Mouse (Mus musculus) C2C12 (cell line): ENCODE measurements around the gene Fn3k. TPM values are rescaled to one million over a fixed set of nuclear protein-coding genes. Genes with fewer than 3 reads are reported as not detected.

Experiments used
- H3K27me3 ChIP-seq: one replicate; pipeline ENCODE4 v1.6.1; 2011; ENCODE audit not compliant: control insufficient read depth, insufficient read depth, insufficient read length
- H3K36me3 ChIP-seq: one replicate; pipeline ENCODE4 v1.6.1; 2011; ENCODE audit not compliant: control insufficient read depth, insufficient read depth
- H3K4me3 ChIP-seq: one replicate; pipeline ENCODE4 v1.5.1; 2011; ENCODE audit warnings: mild to moderate bottlenecking, control low read depth; ENCODE audit not compliant: poor library complexity, insufficient read depth, severe bottlenecking
- H3K79me2 ChIP-seq: one replicate; pipeline ENCODE4 v1.6.1; 2011; ENCODE audit not compliant: control insufficient read depth, insufficient read depth
- H3K79me3 ChIP-seq: one replicate; pipeline ENCODE4 v1.6.1; 2011; ENCODE audit warnings: low read depth, control low read depth
- H3ac ChIP-seq: one replicate; pipeline ENCODE3; 2011; ENCODE audit warnings: low read depth; ENCODE audit not compliant: control insufficient read depth, insufficient read length
- CEBPB ChIP-seq: IDR thresholded peaks from one replicate; pipeline ENCODE4 v1.6.1; 2011; ENCODE audit warnings: low read depth, mild to moderate bottlenecking, control low read depth, moderate library complexity
- CTCF ChIP-seq: IDR thresholded peaks from one replicate; pipeline ENCODE4 v1.5.1; 2011; ENCODE audit not compliant: control insufficient read depth, insufficient read depth, insufficient read length
- FOSL1 ChIP-seq: IDR thresholded peaks from one replicate; pipeline ENCODE4 v1.8.0; 2011; ENCODE audit warnings: mild to moderate bottlenecking, low read length; ENCODE audit not compliant: poor library complexity, insufficient read depth, severe bottlenecking
- MAX ChIP-seq: IDR thresholded peaks from one replicate; pipeline ENCODE4 v1.6.1; 2011; ENCODE audit warnings: mild to moderate bottlenecking, control low read depth
- MYOD1 ChIP-seq: IDR thresholded peaks from one replicate; pipeline ENCODE4 v1.6.1; 2011; ENCODE audit warnings: low read depth; ENCODE audit not compliant: control insufficient read depth, insufficient read length
- MYOG ChIP-seq: IDR thresholded peaks from one replicate; pipeline ENCODE4 v1.6.1; 2011; ENCODE audit not compliant: control insufficient read depth, insufficient read length; ENCODE audit errors: extremely low read depth
- USF1 ChIP-seq: IDR thresholded peaks from one replicate; pipeline ENCODE4 v1.6.1; 2011; ENCODE audit warnings: low read depth, mild to moderate bottlenecking, control low read depth, moderate library complexity
- long read RNA-seq, 2 experiments: library from polyadenylated mRNA; unstranded; transcript quantifications; one replicate each; pipeline ENCODE4 v2.0.0; 2019 to 2020
- polyA plus RNA-seq: library from polyadenylated mRNA; unstranded; fragments of >200 nt; fragmentation: generic; extraction: Trizol; gene quantifications from one replicate; pipeline ENCODE4 v1.2.1, GENCODE M21; 2012; ENCODE audit warnings: missing spikeins

Fn3k gene
- polyA plus RNA-seq, result 0.04 TPM
- long read RNA-seq, experiment 1, partial matches to known transcripts, result 2 of 3 reads
- long read RNA-seq, experiment 1, other reads (novel, unspliced or antisense), result 1 of 3 reads
- long read RNA-seq, experiment 2, result 0 reads

DNA sequence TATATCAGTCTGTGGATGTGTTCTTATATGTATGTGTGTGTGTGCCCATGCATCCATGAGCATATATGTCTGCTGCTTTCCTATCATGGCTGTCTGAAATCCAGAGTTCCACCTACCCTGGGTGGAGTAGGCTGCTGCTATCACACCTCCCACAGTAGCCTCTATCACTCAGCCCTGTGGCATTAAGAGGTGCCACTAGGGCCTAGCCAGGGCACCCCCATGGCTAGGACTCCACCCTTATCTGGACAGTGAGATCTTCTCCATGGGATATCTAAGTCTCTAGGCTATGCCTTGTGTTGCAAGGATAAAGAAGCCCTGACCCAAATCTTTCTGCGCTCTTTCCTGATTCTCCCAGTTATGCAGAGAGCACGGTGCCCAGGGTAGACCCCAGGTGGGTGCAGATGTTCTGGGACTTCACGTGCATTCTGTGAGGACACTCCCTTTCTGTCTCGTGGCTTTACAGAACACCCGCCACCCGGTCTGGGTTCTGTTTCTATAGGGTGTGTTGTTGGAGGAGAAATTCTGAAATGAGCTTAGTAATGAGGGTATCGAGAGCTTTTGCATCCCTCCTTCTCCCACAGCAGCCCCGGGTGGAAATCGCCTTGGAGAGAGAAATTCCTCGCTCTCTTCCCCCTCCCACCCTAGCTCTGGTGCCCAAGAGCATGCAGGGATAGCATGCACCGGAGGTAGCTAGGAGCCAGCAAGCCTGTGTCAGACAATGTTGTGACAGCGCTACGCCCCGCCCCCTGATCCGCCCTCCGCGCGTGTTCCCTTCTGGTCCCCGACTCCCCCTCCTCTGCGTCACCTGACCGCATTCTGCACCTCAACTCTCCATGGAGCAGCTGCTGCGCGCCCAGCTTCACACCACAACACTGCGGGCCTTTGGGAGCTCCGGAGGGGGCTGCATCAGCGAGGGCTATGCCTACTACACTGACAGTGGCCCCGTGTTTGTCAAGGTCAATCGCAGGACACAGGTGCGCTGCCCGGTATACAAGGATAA is at the start of gene Fn3k:
TSS of gene Fn3k (plus strand) at position 758 of the 1,000 bp plus-strand sequence.
- Histone ChIP-seq H3K79me2 (no peaks in the 10 kb centered on the region), H3K27me3 (no peaks in the 10 kb centered on the region), H3K4me3 (no peak within 1 kb of the TSS), H3K36me3 (no peaks in the 10 kb centered on the region), H3ac (no peak within 1 kb of the TSS), H3K79me3 (no peaks in the 10 kb centered on the region)
- no peak for TF ChIP-seq FOSL1
- TF ChIP-seq USF1, result peak; percentile 34
- TF ChIP-seq CTCF, result no peak
- TF ChIP-seq MYOG, result no peak
- no peak for TF ChIP-seq MAX
- peak; percentile 39 for TF ChIP-seq MYOD1
- TF ChIP-seq CEBPB, result no peak

DNA sequence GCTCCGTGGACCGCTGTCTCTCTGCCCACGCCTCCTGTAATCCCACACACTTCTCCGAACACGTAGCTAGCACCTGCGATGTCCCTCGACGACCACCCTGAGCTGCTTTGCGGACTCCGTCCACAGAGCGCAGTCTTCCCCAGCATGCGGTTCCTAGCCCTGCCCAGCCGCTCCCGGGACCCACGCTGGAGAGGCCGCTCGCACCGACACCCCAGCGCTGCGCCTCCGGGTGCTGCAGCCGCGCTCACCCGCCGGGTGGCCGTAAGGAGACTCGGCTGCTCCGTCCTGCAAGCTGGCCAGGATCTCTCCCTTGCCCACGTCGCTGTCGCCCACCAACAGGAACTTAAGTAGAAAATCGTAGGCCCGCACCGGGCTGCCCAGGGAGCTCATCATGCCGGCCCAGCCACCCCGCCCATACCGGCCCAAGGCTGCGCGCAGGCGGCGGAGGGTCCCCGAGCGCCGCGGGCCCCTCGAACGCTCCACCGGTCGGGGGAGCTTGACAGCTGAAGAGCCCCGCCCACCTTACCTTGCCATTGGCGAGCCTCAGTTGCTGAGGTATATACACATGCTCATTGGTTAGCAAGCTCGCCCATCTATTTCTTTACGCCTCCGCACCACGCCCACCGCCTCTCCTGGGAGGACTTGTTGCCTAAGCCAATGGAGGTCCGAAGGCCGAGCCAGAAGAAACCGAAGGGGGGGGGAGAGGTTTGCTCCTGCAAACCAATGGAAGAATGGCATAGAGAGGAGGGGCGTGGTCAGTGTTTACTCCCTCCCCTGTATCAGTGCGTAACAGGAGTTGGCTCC is 46.8 kb upstream of the Fn3k start, which contains the start of gene Rab40b:
TSS of gene Rab40b (minus strand) at position 502 of the 804 bp plus-strand sequence.
- peak within 1 kb of the TSS; percentile 73 for H3ac ChIP-seq
- H3K36me3 ChIP-seq, result no peaks in the 10 kb centered on the region
- no peaks in the 10 kb centered on the region for H3K27me3 ChIP-seq
- peak within 1 kb of the TSS; percentile 25 for H3K4me3 ChIP-seq
- H3K79me2 ChIP-seq, result no peaks in the 10 kb centered on the region
- no peaks in the 10 kb centered on the region for H3K79me3 ChIP-seq
- no peak for TF ChIP-seq MYOD1
- no peak for TF ChIP-seq FOSL1
- no peak for TF ChIP-seq CEBPB
- no peak for TF ChIP-seq USF1
- TF ChIP-seq MAX, result no peak
- TF ChIP-seq MYOG, result no peak
- no peak for TF ChIP-seq CTCF

DNA sequence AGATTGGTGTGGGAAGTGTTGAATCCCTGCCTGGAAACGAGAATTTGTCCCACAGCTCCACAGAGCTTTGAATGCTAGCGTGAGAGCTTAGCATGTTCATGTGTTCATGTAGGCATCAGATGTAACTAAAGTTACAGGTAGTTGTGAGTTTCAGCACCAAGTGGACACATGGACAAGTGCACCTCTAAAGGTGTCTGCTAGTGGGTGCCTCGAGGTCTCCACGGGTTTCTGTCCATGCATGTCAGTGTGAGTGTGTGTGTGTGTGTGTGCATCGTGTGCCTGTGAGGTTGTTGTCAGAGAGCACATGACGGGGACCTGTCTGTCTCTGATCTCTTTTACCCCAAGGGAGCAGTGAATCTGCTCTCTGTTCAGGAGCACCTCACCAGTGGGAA is 46.2 kb upstream of the Fn3k start:
- H3K79me2 ChIP-seq, result no peaks in the 10 kb centered on the region
- no peaks in the 10 kb centered on the region for H3K36me3 ChIP-seq
- H3K4me3 ChIP-seq, result no peak overlapping the region
- no peaks in the 10 kb centered on the region for H3K27me3 ChIP-seq
- TF ChIP-seq USF1 (no peak), MYOG (no peak), CEBPB (no peak), FOSL1 (no peak), MYOD1 (no peak), CTCF (no peak)
- no peaks in the 10 kb centered on the region for H3K79me3 ChIP-seq
- no peak overlapping the region for H3ac ChIP-seq

DNA sequence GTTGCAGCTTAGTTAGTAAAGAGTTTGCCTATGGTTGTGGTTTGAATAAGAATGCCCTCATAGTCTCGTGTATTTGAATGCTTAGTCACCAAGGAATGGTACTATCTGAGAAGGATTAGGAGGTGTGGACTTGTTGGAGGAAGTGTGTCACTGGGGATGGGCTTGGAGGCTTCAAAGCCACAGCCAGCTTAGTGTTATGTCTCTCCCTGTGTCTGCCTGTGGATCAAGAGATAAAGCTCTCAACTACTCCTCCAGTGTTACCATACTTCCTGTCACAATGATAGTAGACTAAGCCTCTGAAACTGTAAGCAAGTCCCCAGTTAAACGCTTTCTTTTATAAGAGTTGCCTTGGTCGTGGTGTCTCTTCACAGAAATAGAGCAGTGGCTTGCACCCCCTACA is 43.9 kb upstream of the Fn3k start:
- TF ChIP-seq CEBPB (no peak), CTCF (no peak), USF1 (no peak), MYOG (no peak), MAX (no peak), MYOD1 (no peak), FOSL1 (no peak)
- no peaks in the 10 kb centered on the region for H3K79me3 ChIP-seq
- no peaks in the 10 kb centered on the region for H3K36me3 ChIP-seq
- H3ac ChIP-seq, result no peak overlapping the region
- H3K79me2 ChIP-seq, result no peaks in the 10 kb centered on the region
- no peaks in the 10 kb centered on the region for H3K27me3 ChIP-seq
- H3K4me3 ChIP-seq, result no peak overlapping the region

DNA sequence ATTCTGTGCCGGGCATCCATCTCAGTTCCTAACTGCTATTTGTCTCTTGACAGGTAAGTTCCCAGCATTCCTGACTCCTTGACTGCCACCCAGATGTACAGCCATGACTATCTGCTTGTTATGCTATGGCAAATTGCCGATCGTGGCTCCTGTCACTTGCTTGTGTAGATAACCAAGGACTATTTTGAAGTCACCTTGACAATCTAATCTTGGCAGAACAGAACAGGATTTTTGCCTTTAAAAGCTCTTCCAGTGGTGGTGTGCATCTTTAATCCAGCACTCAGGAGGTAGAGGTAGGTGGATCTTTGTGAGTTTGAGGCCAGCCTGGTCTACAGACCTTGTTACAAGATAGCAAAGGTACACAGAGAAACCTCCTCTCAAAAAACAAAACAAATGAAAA is 42.3 kb upstream of the Fn3k start:
- H3K79me3 ChIP-seq, result no peaks in the 10 kb centered on the region
- H3K36me3 ChIP-seq, result no peaks in the 10 kb centered on the region
- TF ChIP-seq FOSL1, result no peak
- TF ChIP-seq CTCF, result no peak
- no peak for TF ChIP-seq USF1
- TF ChIP-seq MYOD1, result no peak
- no peak for TF ChIP-seq CEBPB
- no peak for TF ChIP-seq MYOG
- no peak for TF ChIP-seq MAX
- no peak overlapping the region for H3ac ChIP-seq
- H3K4me3 ChIP-seq, result no peak overlapping the region
- H3K27me3 ChIP-seq, result no peaks in the 10 kb centered on the region
- no peaks in the 10 kb centered on the region for H3K79me2 ChIP-seq
